Mouse (Mus musculus) thymus, adult 18-20 months (tissue): ENCODE data around the gene Tbc1d4.

ENCODE experiments used
- DNase-seq, 2 experiments: peaks; one replicate each; pipeline ENCODE4 v3.0.0; 2022; ENCODE audit warnings: mixed read lengths in 2 of 2

Gene Tbc1d4

DNA sequence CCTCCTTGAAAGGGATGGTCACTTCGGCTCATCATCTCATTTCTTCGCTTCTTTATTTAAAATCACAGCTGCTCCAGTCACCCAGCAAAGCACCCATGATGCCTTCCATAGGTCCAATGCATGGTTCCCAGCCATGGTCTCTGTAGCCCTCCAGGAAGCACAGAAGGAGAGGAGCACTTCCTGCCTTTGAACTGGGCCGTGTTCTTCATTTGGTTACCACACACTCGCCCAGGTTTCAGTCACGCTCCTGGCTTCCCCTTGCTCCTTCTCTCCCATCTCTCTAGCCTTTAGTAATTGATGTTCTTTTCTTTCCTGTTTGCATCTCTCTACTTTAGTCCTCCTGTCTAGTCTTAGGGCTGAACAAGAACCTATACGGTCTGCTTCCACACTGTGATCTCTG, 79.8 kb downstream of the Tbc1d4 start:
- DNase-seq = no peak

- no peak for DNase-seq
These were observed 81.5 kb downstream of the Tbc1d4 start for GRCm38 (mm10) chr14:101527420-101527996.

DNA sequence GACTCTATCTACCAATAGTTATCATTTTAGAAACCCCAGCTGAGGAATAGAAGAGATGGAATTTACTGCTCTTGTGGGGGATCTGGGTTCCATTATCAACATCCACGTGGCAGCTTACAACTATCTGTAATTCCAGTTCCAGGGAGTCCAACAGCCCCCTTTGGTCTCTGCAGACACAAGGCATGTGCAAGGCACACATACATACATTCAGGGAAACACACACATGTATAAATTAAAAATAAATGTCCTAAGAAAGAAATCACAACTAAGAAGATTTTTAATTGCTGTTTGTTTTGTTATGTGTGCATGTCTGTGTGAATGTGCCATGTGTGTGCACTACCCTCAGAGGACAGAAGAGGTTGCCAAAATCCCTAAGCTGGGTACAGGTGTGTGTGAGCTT, 82.5 kb downstream of the Tbc1d4 start:
- no peak for DNase-seq

DNA sequence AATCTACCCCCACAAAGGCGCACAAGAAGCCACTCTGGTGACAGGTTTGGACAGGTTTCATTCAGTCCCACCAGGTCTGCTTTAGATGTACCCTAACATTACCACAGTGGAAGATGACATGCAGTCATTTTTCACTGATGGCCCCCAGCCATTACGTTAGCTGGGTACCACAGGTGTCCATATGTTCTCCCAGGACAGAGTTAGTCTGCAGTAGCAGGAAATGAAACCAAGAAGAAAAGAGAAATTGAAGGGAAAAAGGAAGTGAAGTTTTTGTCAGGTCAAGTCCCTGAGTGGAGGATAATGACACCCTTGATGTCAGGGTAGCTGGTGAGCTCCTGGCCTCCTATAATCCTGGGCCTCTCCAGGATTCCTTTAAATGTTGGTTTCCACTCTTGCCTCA, 89.0 kb downstream of the Tbc1d4 start:
- no peak for DNase-seq

GRCm38 (mm10) chr14:101518259-101518658, 90.7 kb downstream of the Tbc1d4 start:
- no peak for DNase-seq

DNA sequence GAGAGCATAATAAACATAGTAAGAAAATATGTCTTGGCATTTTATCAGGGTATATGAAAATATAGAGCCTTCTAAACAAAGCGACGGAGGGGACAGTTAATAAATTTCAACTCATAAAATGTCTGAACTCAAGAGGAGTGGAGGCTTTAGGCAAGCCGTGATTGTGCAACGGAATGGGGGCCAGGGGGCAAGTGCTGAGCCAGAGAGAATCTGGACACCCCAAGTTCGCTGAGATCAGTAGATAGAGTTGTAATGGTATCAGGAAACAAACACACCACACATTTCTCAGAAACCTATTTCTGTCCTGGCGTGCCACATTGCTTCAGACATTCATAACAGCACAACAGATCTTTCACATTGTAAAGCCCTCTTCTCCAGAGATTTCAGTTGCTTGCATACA, 91.2 kb downstream of the Tbc1d4 start:
- DNase-seq = no peak

DNA sequence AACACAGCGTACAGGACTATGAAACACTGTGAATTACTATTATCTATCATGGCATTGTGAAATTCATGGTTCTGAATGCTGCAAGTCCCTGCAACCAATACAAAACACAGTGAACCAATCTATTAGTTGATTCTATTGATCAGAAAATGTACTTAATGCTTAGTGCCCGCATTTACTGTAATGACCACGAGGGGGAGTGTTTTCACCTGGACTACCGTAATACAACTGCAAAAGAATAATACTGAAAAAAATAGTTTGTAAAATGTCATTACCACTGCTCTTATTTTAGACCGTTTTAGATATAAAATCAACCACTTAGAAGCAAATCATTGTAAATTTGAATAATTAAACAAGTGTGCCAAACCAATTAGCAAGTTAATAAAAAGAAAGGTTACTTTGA, 91.7 kb downstream of the Tbc1d4 start:
- no peak for DNase-seq

GRCm38 (mm10) chr14:101516864-101517263, 92.1 kb downstream of the Tbc1d4 start:
- DNase-seq = no peak

GRCm38 (mm10) chr14:101516031-101516430, 93.0 kb downstream of the Tbc1d4 start:
- no peak for DNase-seq

GRCm38 (mm10) chr14:101515271-101515670, 93.7 kb downstream of the Tbc1d4 start:
- no peak for DNase-seq

GRCm38 (mm10) chr14:101514557-101514971, 94.4 kb downstream of the Tbc1d4 start:
- no peak for DNase-seq

DNA sequence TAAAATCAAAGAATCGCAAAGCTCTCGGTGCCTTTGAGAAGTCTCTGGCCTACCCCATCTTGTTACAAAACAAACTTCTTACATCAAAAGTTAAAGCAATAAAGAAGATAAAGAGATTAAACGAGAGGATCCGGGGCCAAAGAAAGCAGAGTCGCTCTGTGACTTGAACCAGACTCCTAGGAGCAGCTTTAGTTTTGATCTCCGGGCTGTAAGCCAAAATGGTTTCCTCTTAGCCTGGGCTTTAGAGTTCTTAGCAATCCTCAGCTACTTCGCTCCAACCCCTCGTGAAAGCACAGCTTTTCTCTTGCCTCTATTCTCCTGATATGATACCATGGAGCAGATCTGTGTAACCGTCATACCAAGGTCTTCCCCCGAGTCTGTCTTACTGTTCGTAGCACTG, 95.8 kb downstream of the Tbc1d4 start:
- DNase-seq = no peak

GRCm38 (mm10) chr14:101511410-101511809, 97.6 kb downstream of the Tbc1d4 start:
- DNase-seq = no peak

DNA sequence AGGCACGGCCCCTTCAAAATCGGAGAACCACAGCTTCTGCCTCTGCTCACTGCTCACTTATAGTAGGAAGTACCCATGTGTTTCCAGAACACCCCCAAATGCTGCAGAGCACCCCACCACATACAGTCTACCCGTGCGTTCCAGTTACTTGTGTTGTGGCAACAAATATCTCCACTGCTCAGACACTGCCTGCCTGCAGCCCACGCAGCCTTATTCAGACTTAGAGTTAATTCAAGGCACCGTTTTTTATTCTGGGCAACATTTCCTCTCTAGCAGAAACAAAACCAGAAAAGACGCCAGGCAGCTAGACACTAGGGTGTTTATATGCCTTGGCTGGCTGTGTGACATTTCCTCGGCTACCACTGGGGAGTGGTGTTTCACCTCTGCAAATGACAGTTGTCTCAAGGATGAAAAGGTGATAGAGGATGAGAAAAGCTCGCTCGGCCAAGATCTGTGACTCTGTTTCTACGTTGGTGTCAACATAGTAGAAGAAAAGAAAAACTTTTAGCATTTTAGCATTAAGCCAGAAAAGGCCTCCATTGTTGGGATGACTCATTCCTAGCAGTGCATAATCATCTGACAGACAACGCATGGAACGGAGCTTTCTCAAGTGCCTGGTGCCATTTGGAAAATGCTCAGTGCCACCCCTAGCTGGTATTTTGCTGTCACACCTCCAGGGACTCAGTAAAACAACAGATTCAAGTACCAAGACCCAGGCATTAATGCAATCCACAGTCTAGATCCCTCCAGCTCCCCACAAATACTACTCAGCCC, 98.3 kb downstream of the Tbc1d4 start:
- DNase-seq = no peak

DNA sequence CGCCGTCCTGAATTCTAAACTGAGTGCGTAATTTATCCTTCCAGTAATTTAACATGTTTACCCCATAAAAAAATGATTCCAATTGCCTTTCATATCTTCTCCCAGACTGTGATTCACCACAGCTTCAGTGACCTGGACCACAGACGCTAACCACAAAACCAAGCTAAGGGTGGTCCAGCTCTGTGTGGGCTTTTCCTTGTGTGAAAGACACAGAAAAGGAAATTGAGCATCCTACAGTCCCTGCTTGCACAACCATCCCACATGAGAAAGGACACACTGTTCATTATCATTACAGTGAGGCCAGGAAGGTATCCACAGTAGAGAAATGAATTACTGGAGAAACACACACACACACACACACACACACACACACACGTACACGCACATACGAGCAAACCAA, 99.2 kb downstream of the Tbc1d4 start:
- DNase-seq = no peak

- no peak for DNase-seq
These were observed 101.0 kb downstream of the Tbc1d4 start for GRCm38 (mm10) chr14:101507956-101508355.

- DNase-seq = no peak
These were observed 101.8 kb downstream of the Tbc1d4 start for GRCm38 (mm10) chr14:101507146-101507545.

DNA sequence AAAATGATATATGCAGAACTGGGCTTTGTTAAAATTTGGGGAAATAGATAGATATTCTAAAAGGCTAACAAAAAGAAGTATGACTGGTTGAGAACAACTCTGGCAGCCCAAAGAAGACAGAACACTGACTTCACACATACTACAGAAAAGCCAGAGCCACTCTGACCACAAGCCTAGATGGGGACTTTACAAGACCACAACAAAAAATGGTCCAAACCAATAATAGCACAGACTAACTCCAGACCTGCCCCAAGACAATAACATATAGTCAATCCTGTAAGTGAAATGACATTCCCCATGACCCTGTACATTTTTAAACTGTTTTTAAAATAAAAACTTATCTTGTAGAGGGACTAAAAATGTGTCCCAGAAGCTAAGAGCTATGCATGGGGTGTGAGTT, 103.2 kb downstream of the Tbc1d4 start:
- no peak for DNase-seq

GRCm38 (mm10) chr14:101504473-101505200, 104.4 kb downstream of the Tbc1d4 start:
- DNase-seq = no peak

GRCm38 (mm10) chr14:101503168-101503961, 105.6 kb downstream of the Tbc1d4 start:
- no peak for DNase-seq

DNA sequence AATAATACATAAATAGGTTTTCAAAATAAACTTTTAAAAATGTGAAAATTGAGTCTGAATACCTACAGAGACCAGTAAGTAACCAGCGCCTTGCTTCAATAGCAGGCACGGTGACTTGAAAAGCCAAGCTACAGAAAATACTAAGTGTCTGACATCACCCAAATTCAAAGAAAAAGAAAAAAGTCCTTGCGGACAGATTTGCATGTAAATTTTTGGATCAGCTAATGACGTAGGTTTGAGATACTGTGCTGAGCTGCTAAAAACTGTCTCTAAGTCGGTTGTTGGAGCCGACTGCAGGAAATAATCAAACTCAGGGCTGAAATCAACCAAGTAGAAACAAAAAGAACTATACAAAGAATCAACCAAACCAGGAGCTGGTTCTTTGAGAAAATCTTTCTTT, 107.1 kb downstream of the Tbc1d4 start:
- DNase-seq = no peak

GRCm38 (mm10) chr14:101501452-101501851, 107.5 kb downstream of the Tbc1d4 start:
- no peak for DNase-seq

- no peak for DNase-seq
These were observed 108.2 kb downstream of the Tbc1d4 start for GRCm38 (mm10) chr14:101500826-101501225.
